Mouse (Mus musculus): ENCODE results near the gene Zfp652. TPM values are rescaled to one million over a fixed set of nuclear protein-coding genes. Genes with fewer than 3 reads are reported as not detected.

Gene Zfp652
- polyA plus RNA-seq, 1 experiment from 2014 or later, result 36.8 TPM

Other genes with a start within 250 kb of the Zfp652 start
- gene Nxph3, start 198.1 kb upstream of the Zfp652 start, polyA plus RNA-seq (2015; fragmentation: Nextera tagmentation; extraction: Ambion mirVana), result 7.5 and 7.6 TPM in 2 replicates
- 8.2 and 8.7 TPM in 2 replicates for gene Ngfr, start 124.9 kb upstream of the Zfp652 start, polyA plus RNA-seq (2015; fragmentation: Nextera tagmentation; extraction: Ambion mirVana)
- 182 and 185 TPM in 2 replicates for gene Phb, start 45.7 kb upstream of the Zfp652 start, polyA plus RNA-seq (2015; fragmentation: Nextera tagmentation; extraction: Ambion mirVana)
- gene B130006D01Rik, start 10.9 kb downstream of the Zfp652 start, polyA plus RNA-seq (2015; fragmentation: Nextera tagmentation; extraction: Ambion mirVana), result 1.3 and 2.4 TPM in 2 replicates
- gene Phospho1, start 111.8 kb downstream of the Zfp652 start, polyA plus RNA-seq (2015; fragmentation: Nextera tagmentation; extraction: Ambion mirVana), result not detected in 2 replicates
- gene Gngt2, start 124.5 kb downstream of the Zfp652 start, polyA plus RNA-seq (2015; fragmentation: Nextera tagmentation; extraction: Ambion mirVana), result 2.7 and 2.9 TPM in 2 replicates
- 1.5 and 2.0 TPM in 2 replicates for gene Abi3, start 129.8 kb downstream of the Zfp652 start, polyA plus RNA-seq (2015; fragmentation: Nextera tagmentation; extraction: Ambion mirVana)
- gene B4galnt2, start 202.2 kb downstream of the Zfp652 start, polyA plus RNA-seq (2015; fragmentation: Nextera tagmentation; extraction: Ambion mirVana), result not detected in 2 replicates